Mouse (Mus musculus) embryonic facial prominence, embryonic 14.5 days (tissue): Measurements from ENCODE around the gene Gm20388. TPM values are rescaled to one million over a fixed set of nuclear protein-coding genes. Genes with fewer than 3 reads are reported as not detected.
A peak's percentile ranks its signal among the peaks of the same experiment; 100 is the strongest.

Experiments
- ATAC-seq: fragments of 200-750 bp; cut with Nextera tagmentation; 2 replicates; pipeline ENCODE4 v1.8.0; 2017; ENCODE audit warnings: low read depth, moderate number of reproducible peaks, moderate TSS enrichment
- DNase-seq: peaks from one replicate; pipeline ENCODE4 v3.0.0-alpha.2; 2015; ENCODE audit warnings: low spot score
- H3K27ac ChIP-seq: fragments of 300-500 bp; sonication (generic); replicated peaks from 2 replicates; pipeline ENCODE4 v1.5.1; 2014; ENCODE audit warnings: low read depth, mild to moderate bottlenecking, low read length, moderate library complexity
- H3K27me3 ChIP-seq: fragments of 300-500 bp; sonication (generic); replicated peaks from 2 replicates; pipeline ENCODE4 v1.6.1; 2014; ENCODE audit warnings: low read length; ENCODE audit not compliant: control insufficient read depth, insufficient read depth
- H3K36me3 ChIP-seq: fragments of 300-500 bp; sonication (generic); 2 replicates; pipeline ENCODE4 v1.6.1; 2014; ENCODE audit warnings: low read length, mixed read lengths; ENCODE audit not compliant: control insufficient read depth, insufficient read depth
- H3K4me1 ChIP-seq: fragments of 300-500 bp; sonication (generic); 2 replicates; pipeline ENCODE4 v1.6.1; 2014; ENCODE audit warnings: antibody characterized with exemption, low read length; ENCODE audit not compliant: control insufficient read depth, insufficient read depth
- H3K4me2 ChIP-seq: fragments of 300-500 bp; sonication (generic); 2 replicates; pipeline ENCODE4 v1.6.1; 2014; ENCODE audit warnings: low read depth, mild to moderate bottlenecking, low read length, moderate library complexity, mixed read lengths
- H3K4me3 ChIP-seq: fragments of 300-500 bp; sonication (generic); 2 replicates; pipeline ENCODE4 v1.5.1; 2014; ENCODE audit warnings: low read depth, mild to moderate bottlenecking, low read length
- H3K9ac ChIP-seq: fragments of 300-500 bp; sonication (generic); 2 replicates; pipeline ENCODE4 v1.6.1; 2014; ENCODE audit warnings: low read depth, mild to moderate bottlenecking, low read length, moderate library complexity, mixed read lengths
- H3K9me3 ChIP-seq: fragments of 300-500 bp; sonication (generic); 2 replicates; pipeline ENCODE4 v1.6.1; 2016; ENCODE audit warnings: low read length; ENCODE audit not compliant: control insufficient read depth
- WGBS: fragments of 180-500 bp; shearing (Covaris S2); extraction: QIAGEN DNeasy Blood & Tissue Kit; methylation state at CpG from one replicate; pipeline ENCODE4 v1.1.7; 2014; 5-methylcytosine and 5-hydroxymethylcytosine counted together
- polyA plus RNA-seq: library from polyadenylated mRNA; unstranded; fragments of >200 nt; fragmentation: Nextera tagmentation; extraction: Ambion mirVana; gene quantifications from 2 replicates; pipeline ENCODE4 v1.2.1, GENCODE M21; 2014

The Gm20388 gene
- polyA plus RNA-seq, 1 experiment from 2014 or later = not detected

GRCm38 (mm10) chr8:123854252-123854651, 3943.6 kb downstream of the Gm20388 start:
- H3K4me1 ChIP-seq = no peaks in the 10 kb centered on the region
- H3K4me2 ChIP-seq = no peak overlapping the region
- ATAC-seq (no peak), DNase-seq (no peak)
- no peaks in the 10 kb centered on the region for H3K27me3 ChIP-seq
- H3K9me3 ChIP-seq = no peaks in the 10 kb centered on the region
- WGBS = 97% methylated on average over 1 of the region's 1 CpGs
- H3K36me3 ChIP-seq = no peaks in the 10 kb centered on the region
- H3K27ac ChIP-seq = no peak overlapping the region
- H3K4me3 ChIP-seq = no peak overlapping the region
- no peak overlapping the region for H3K9ac ChIP-seq

- H3K36me3 ChIP-seq = no peaks in the 10 kb centered on the region
- H3K9me3 ChIP-seq = no peaks in the 10 kb centered on the region
These were observed 3944.3 kb downstream of the Gm20388 start for GRCm38 (mm10) chr8:123854733-123855475.

DNA sequence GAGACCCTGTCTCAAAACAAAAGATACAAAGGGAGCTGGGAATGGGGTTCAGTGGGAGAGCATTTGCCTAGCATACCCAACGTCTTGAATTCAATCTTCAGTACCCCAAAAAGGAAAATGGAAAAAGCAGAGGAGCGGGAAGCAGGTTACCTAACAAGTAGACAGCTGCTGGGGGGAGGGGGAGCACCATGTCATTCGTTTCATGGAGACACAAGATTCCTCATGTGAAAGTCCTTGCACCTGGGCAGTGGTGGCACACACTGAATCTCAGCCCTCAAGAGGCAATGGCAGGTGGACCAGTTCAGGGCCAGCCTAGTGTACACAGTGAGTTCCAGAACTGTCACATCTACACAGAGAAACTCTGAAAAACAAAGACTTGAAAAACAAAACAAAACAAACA, 3946.7 kb downstream of the Gm20388 start:
- Histone ChIP-seq H3K27ac (no peak overlapping the region), H3K9ac (no peak overlapping the region), H3K9me3 (no peaks in the 10 kb centered on the region), H3K4me2 (no peak overlapping the region), H3K4me1 (no peaks in the 10 kb centered on the region), H3K4me3 (no peak overlapping the region), H3K36me3 (no peaks in the 10 kb centered on the region), H3K27me3 (peaks cover 3% of the 10 kb centered on the region; the same call in 1 of the 2 replicates)
- DNase-seq (no peak), ATAC-seq (no peak)
- 58% methylated on average over 3 of the region's 3 CpGs for WGBS

More at GRCm38 (mm10) chr8:123854733-123855475, 3944.3 kb downstream of the Gm20388 start:
- no peak overlapping the region for H3K9ac ChIP-seq
- no peak overlapping the region for H3K4me2 ChIP-seq
- H3K4me1 ChIP-seq = no peaks in the 10 kb centered on the region
- 89% methylated on average over 9 of the region's 9 CpGs for WGBS
- H3K4me3 ChIP-seq = no peak overlapping the region
- ATAC-seq = no peak
- H3K27ac ChIP-seq = no peak overlapping the region
- no peak for DNase-seq
- no peaks in the 10 kb centered on the region for H3K27me3 ChIP-seq

- ATAC-seq (no peak), DNase-seq (no peak)
- H3K4me3 ChIP-seq = peak overlapping the region; percentile 88
- H3K4me1 ChIP-seq = no peaks in the 10 kb centered on the region
- no peaks in the 10 kb centered on the region for H3K36me3 ChIP-seq
- peaks cover 3% of the 10 kb centered on the region; the same call in 1 of the 2 replicates for H3K27me3 ChIP-seq
- H3K4me2 ChIP-seq = peak overlapping the region; percentile 95
- no peak overlapping the region for H3K27ac ChIP-seq
- 2% methylated on average over 17 of the region's 17 CpGs for WGBS
- H3K9ac ChIP-seq = peak overlapping the region; percentile 75
- no peaks in the 10 kb centered on the region for H3K9me3 ChIP-seq
These were observed 3947.9 kb downstream of the Gm20388 start for GRCm38 (mm10) chr8:123858574-123858940.

GRCm38 (mm10) chr8:123858941-123859647, 3948.5 kb downstream of the Gm20388 start:
- ATAC-seq (peak; percentile 98), DNase-seq (peak; percentile 96)
- Histone ChIP-seq H3K9ac (peak overlapping the region; percentile 75), H3K4me3 (peak overlapping the region; percentile 88), H3K27ac (peak overlapping the region; percentile 28; the same call in 1 of the 2 replicates), H3K9me3 (no peaks in the 10 kb centered on the region), H3K27me3 (peaks cover 3% of the 10 kb centered on the region; the same call in 1 of the 2 replicates), H3K4me2 (peak overlapping the region; percentile 95), H3K4me1 (no peaks in the 10 kb centered on the region), H3K36me3 (no peaks in the 10 kb centered on the region)
- 0% methylated on average over 43 of the region's 79 CpGs for WGBS

- ATAC-seq (peak; percentile 60), DNase-seq (peak; percentile 30)
- Histone ChIP-seq H3K4me1 (no peaks in the 10 kb centered on the region), H3K9ac (peak within 1 kb of the TSS; percentile 75), H3K4me3 (peak within 1 kb of the TSS; percentile 88), H3K36me3 (no peaks in the 10 kb centered on the region), H3K27ac (peak within 1 kb of the TSS; percentile 28), H3K4me2 (peak within 1 kb of the TSS; percentile 95), H3K9me3 (no peaks in the 10 kb centered on the region), H3K27me3 (peaks cover 3% of the 10 kb centered on the region; the same call in 1 of the 2 replicates)
- WGBS = 2% methylated on average over 28 of the region's 48 CpGs
These were observed 3949.1 kb downstream of the Gm20388 start, which contains the start of gene Ccsap for GRCm38 (mm10) chr8:123859648-123860259. Gene Ccsap, minus strand, starts transcription at chr8:123860209.

GRCm38 (mm10) chr8:123860386-123860785, 3949.7 kb downstream of the Gm20388 start:
- ATAC-seq (no peak), DNase-seq (no peak)
- WGBS = 73% methylated on average over 4 of the region's 4 CpGs
- Histone ChIP-seq H3K4me3 (peak overlapping the region; percentile 88; the same call in 1 of the 2 replicates), H3K27me3 (peaks cover 3% of the 10 kb centered on the region; the same call in 1 of the 2 replicates), H3K27ac (no peak overlapping the region), H3K9me3 (no peaks in the 10 kb centered on the region), H3K4me2 (peak overlapping the region; percentile 95), H3K4me1 (no peaks in the 10 kb centered on the region), H3K36me3 (no peaks in the 10 kb centered on the region), H3K9ac (0 out of 2 replicates have a peak overlapping the region, but pooled peaks have one; percentile 75)

- H3K4me1 ChIP-seq = no peaks in the 10 kb centered on the region
- no peak for ATAC-seq
- H3K4me3 ChIP-seq = no peak overlapping the region
- no peaks in the 10 kb centered on the region; the same call in 1 of the 2 replicates for H3K27me3 ChIP-seq
- no peaks in the 10 kb centered on the region for H3K9me3 ChIP-seq
- no peak for DNase-seq
- no peak overlapping the region for H3K27ac ChIP-seq
- no peak overlapping the region for H3K4me2 ChIP-seq
- no peaks in the 10 kb centered on the region for H3K36me3 ChIP-seq
- 70% methylated on average over 7 of the region's 7 CpGs for WGBS
- no peak overlapping the region for H3K9ac ChIP-seq
These were observed 3955.1 kb downstream of the Gm20388 start for GRCm38 (mm10) chr8:123865786-123866185.
